Mouse (Mus musculus): ENCODE results near the gene Trim66. TPM values are rescaled to one million over a fixed set of nuclear protein-coding genes. Genes with fewer than 3 reads are reported as not detected.

Gene Trim66
- polyA plus RNA-seq, 1 experiment = 0.55 TPM

DNA sequence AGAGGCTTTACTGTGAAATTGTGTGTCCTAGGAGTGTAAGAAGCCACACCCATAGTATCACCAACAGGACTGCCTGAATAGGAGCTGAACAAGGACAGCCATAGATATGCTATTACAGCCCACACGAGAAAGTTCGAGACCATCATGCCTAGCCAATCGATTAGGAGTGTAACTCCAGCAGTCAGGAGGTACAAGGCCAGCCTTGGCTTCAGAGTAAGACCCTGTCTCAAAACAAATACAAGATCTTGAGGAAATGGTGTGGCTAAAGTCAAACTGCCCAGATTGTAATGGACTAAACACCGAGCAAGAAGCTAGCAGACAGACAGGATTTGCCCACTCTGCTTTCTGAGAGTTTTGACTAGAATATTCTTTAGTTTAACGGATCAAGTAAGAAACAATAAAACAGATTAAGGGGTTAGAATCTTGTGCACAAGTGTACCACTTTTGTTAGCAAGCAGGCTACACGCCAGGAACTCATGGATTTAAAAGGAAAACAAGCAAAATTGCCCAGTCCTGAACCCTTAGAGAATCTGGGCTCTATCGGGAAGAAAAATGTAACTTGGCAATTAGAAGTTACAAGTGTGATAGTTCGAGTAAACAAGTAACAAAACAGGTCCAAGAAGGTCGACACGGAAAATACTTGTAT lies 10.2 kb upstream of the Trim66 start:
- Histone ChIP-seq H3K4me3 (peak overlapping the region; percentile 99), H3K4me2 (ENCODE audit: low read depth) (peak overlapping the region; percentile 83), H3ac (ENCODE audit: control insufficient read depth, insufficient read length) (peak overlapping the region; percentile 96), H3K79me2 (ENCODE audit: control insufficient read depth, insufficient read depth) (peaks cover 30% of the 10 kb centered on the region), H3K27me3 (ENCODE audit: control insufficient read depth, insufficient read depth, insufficient read length) (no peaks in the 10 kb centered on the region), H3K36me3 (ENCODE audit: control insufficient read depth, insufficient read depth) (peaks cover 25% of the 10 kb centered on the region)
- TF ChIP-seq CEBPB (IDR thresholded peaks at IDR 0.05; ENCODE audit: insufficient read depth, poor library complexity, severe bottlenecking) (no peak), MAX (IDR thresholded peaks at IDR 0.05; ENCODE audit: low read depth) (no peak), TCF3 (IDR thresholded peaks at IDR 0.05; ENCODE audit: insufficient read length, low read depth) (no peak)

DNA sequence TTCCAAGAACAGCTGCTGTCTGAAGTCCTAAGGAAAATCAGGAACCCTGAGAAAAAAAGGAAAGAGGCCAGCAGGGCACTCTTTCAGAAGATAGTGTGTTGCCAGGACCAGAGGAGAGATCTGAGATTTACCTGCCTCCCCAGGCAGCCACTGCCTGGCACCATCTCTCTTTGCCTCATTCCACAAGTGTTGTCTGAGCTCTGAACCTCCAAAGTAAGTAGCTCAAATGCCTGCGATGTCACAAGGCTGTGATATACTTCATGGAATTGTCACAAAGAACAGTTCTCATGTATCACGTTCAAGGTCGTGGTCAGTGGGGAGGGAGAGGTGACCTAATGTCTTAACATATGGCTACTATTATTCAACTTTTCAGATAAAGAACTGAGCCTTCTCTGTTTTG lies 8.6 kb upstream of the Trim66 start:
- no peak overlapping the region for H3ac ChIP-seq (ENCODE audit: control insufficient read depth, insufficient read length)
- H3K4me2 ChIP-seq (ENCODE audit: low read depth) = no peak overlapping the region
- TF ChIP-seq REST (IDR thresholded peaks at IDR 0.05; ENCODE audit: insufficient read depth, insufficient read length) (no peak), USF1 (IDR thresholded peaks at IDR 0.05; ENCODE audit: low read depth) (no peak), POLR2AphosphoS2 (IDR thresholded peaks at IDR 0.05; ENCODE audit: insufficient read length, low read depth) (no peak), MAX (IDR thresholded peaks at IDR 0.05; ENCODE audit: low read depth) (no peak), MYOD1 (IDR thresholded peaks at IDR 0.05; ENCODE audit: control insufficient read depth in 1 of 3, insufficient read length in 2 of 3, low read depth in 2 of 3) (no peak), POLR2A (IDR thresholded peaks at IDR 0.05; ENCODE audit: insufficient read length, low read depth) (no peak), E2F4 (IDR thresholded peaks at IDR 0.05; ENCODE audit: insufficient read depth) (no peak), TCF12 (IDR thresholded peaks at IDR 0.05; ENCODE audit: insufficient read depth, poor library complexity, severe bottlenecking) (no peak), SRF (IDR thresholded peaks at IDR 0.05; ENCODE audit: control insufficient read depth, insufficient read length, low read depth) (no peak), CEBPB (IDR thresholded peaks at IDR 0.05; ENCODE audit: insufficient read depth, poor library complexity, severe bottlenecking) (no peak), TCF3 (IDR thresholded peaks at IDR 0.05; ENCODE audit: insufficient read length, low read depth) (no peak), MYOG (IDR thresholded peaks at IDR 0.05; ENCODE audit: control insufficient read depth in 1 of 3, insufficient read depth in 1 of 3, insufficient read length in 2 of 3, low read depth in 2 of 3) (no peak)
- no peaks in the 10 kb centered on the region for H3K27me3 ChIP-seq (ENCODE audit: control insufficient read depth, insufficient read depth, insufficient read length)
- peaks cover 25% of the 10 kb centered on the region for H3K79me2 ChIP-seq (ENCODE audit: control insufficient read depth, insufficient read depth)
- peaks cover 8% of the 10 kb centered on the region for H3K36me3 ChIP-seq (ENCODE audit: control insufficient read depth, insufficient read depth)
- H3K4me3 ChIP-seq = no peak overlapping the region

DNA sequence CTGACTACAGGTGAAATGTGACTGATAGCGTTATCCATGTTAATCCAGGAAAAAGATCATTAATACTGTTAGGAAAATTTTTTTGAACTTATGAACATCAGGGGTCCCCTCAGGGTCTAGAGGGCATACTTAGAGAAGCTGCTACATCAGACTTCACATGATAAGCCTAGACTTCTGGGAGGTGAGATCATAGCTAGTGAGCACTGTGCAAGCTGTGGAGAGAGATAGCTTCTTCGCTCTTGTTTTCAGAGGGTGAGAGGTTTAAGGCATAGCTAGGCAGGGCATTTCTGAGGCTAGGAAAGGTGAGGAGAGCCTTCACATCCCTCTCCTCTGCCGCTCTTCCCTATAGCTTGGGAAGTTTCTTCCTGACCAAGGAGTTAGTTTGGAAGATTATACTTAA lies 3.9 kb upstream of the Trim66 start:
- Histone ChIP-seq H3ac (ENCODE audit: control insufficient read depth, insufficient read length) (no peak overlapping the region), H3K4me2 (ENCODE audit: low read depth) (no peak overlapping the region), H3K36me3 (ENCODE audit: control insufficient read depth, insufficient read depth) (no peaks in the 10 kb centered on the region), H3K79me2 (ENCODE audit: control insufficient read depth, insufficient read depth) (no peaks in the 10 kb centered on the region), H3K27me3 (ENCODE audit: control insufficient read depth, insufficient read depth, insufficient read length) (no peaks in the 10 kb centered on the region), H3K4me3 (no peak overlapping the region)
- TF ChIP-seq USF1 (IDR thresholded peaks at IDR 0.05; ENCODE audit: low read depth) (no peak), CEBPB (IDR thresholded peaks at IDR 0.05; ENCODE audit: insufficient read depth, poor library complexity, severe bottlenecking) (no peak), MYOG (IDR thresholded peaks at IDR 0.05; ENCODE audit: control insufficient read depth in 1 of 3, insufficient read depth in 1 of 3, insufficient read length in 2 of 3, low read depth in 2 of 3) (no peak), REST (IDR thresholded peaks at IDR 0.05; ENCODE audit: insufficient read depth, insufficient read length) (no peak), SRF (IDR thresholded peaks at IDR 0.05; ENCODE audit: control insufficient read depth, insufficient read length, low read depth) (no peak), MAX (IDR thresholded peaks at IDR 0.05; ENCODE audit: low read depth) (no peak), MYOD1 (IDR thresholded peaks at IDR 0.05; ENCODE audit: control insufficient read depth in 1 of 3, insufficient read length in 2 of 3, low read depth in 2 of 3) (no peak), E2F4 (IDR thresholded peaks at IDR 0.05; ENCODE audit: insufficient read depth) (no peak), TCF3 (IDR thresholded peaks at IDR 0.05; ENCODE audit: insufficient read length, low read depth) (no peak), POLR2AphosphoS2 (IDR thresholded peaks at IDR 0.05; ENCODE audit: insufficient read length, low read depth) (no peak), TCF12 (IDR thresholded peaks at IDR 0.05; ENCODE audit: insufficient read depth, poor library complexity, severe bottlenecking) (no peak), POLR2A (IDR thresholded peaks at IDR 0.05; ENCODE audit: insufficient read length, low read depth) (no peak)

DNA sequence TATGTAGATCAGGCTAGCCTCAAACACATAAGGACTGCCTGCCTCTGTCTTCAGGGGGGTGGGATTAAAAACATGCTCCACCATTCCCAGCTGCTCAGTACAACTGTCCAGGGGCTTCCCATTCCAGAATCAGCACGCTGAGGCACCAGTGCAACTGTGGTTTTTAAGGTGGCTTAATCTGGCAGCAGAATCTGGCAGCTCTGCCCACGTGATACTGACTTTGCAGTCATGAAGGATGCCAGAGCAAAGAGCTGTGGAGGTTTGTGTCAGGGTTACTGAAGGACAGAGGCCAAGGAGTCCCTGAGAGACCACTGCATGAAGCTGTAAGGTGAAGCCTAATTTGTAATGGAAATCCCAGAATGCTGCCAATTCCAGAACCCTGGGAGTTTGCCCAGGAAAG lies 2.9 kb upstream of the Trim66 start:
- no peak overlapping the region for H3ac ChIP-seq (ENCODE audit: control insufficient read depth, insufficient read length)
- no peak overlapping the region for H3K4me3 ChIP-seq
- H3K27me3 ChIP-seq (ENCODE audit: control insufficient read depth, insufficient read depth, insufficient read length) = no peaks in the 10 kb centered on the region
- no peaks in the 10 kb centered on the region for H3K79me2 ChIP-seq (ENCODE audit: control insufficient read depth, insufficient read depth)
- H3K4me2 ChIP-seq (ENCODE audit: low read depth) = no peak overlapping the region
- TF ChIP-seq REST (IDR thresholded peaks at IDR 0.05; ENCODE audit: insufficient read depth, insufficient read length) (no peak), POLR2AphosphoS2 (IDR thresholded peaks at IDR 0.05; ENCODE audit: insufficient read length, low read depth) (no peak), SRF (IDR thresholded peaks at IDR 0.05; ENCODE audit: control insufficient read depth, insufficient read length, low read depth) (no peak), POLR2A (IDR thresholded peaks at IDR 0.05; ENCODE audit: insufficient read length, low read depth) (no peak), USF1 (IDR thresholded peaks at IDR 0.05; ENCODE audit: low read depth) (peak; percentile 24), MAX (IDR thresholded peaks at IDR 0.05; ENCODE audit: low read depth) (no peak), MYOD1 (IDR thresholded peaks at IDR 0.05; ENCODE audit: control insufficient read depth in 1 of 3, insufficient read length in 2 of 3, low read depth in 2 of 3) (peak in 1 of 3 experiments; percentile 30), MYOG (IDR thresholded peaks at IDR 0.05; ENCODE audit: control insufficient read depth in 1 of 3, insufficient read depth in 1 of 3, insufficient read length in 2 of 3, low read depth in 2 of 3) (peak in 1 of 3 experiments; percentile 58), E2F4 (IDR thresholded peaks at IDR 0.05; ENCODE audit: insufficient read depth) (no peak), TCF12 (IDR thresholded peaks at IDR 0.05; ENCODE audit: insufficient read depth, poor library complexity, severe bottlenecking) (no peak), TCF3 (IDR thresholded peaks at IDR 0.05; ENCODE audit: insufficient read length, low read depth) (no peak), CEBPB (IDR thresholded peaks at IDR 0.05; ENCODE audit: insufficient read depth, poor library complexity, severe bottlenecking) (no peak)
- H3K36me3 ChIP-seq (ENCODE audit: control insufficient read depth, insufficient read depth) = no peaks in the 10 kb centered on the region

Data from myocyte (in vitro differentiated cells).